Mouse (Mus musculus) spleen, adult 12 weeks (tissue): ENCODE measurements around the gene Hist1h2ao.
"Not testable (repeated sequence)": the region's sequence is repeated elsewhere in the genome, so short reads cannot be mapped to it uniquely, and the experiment has no call there.

Experiments used
- DNase-seq: peaks from one replicate; pipeline ENCODE4 v3.0.0; 2022; ENCODE audit warnings: low spot score

Hist1h2ao gene

GRCm38 (mm10) chr13:21810073-21810472 lies at the start of gene Hist1h2ao, which contains the start of gene Hist1h2bq:
TSS of gene Hist1h2ao (plus strand) at chr13:21810465.
TSS of gene Hist1h2bq (minus strand) at chr13:21810197.
- DNase-seq, result not testable (repeated sequence)

GRCm38 (mm10) chr13:21778814-21779766 lies 31.2 kb upstream of the Hist1h2ao start:
- peak; percentile 73 for DNase-seq

GRCm38 (mm10) chr13:21779767-21780731 lies 30.2 kb upstream of the Hist1h2ao start, which contains the start of gene Hist1h1b:
TSS of gene Hist1h1b (minus strand) at chr13:21780625.
- peak; percentile 81 for DNase-seq

- DNase-seq, result no peak
These were observed 29.2 kb upstream of the Hist1h2ao start for GRCm38 (mm10) chr13:21781021-21781555.

GRCm38 (mm10) chr13:21781639-21782038 lies 28.6 kb upstream of the Hist1h2ao start:
- no peak for DNase-seq

- DNase-seq, result peak; percentile 72
These were observed 27.7 kb upstream of the Hist1h2ao start for GRCm38 (mm10) chr13:21782361-21783254.

- DNase-seq, result peak; percentile 68
These were observed 27.0 kb upstream of the Hist1h2ao start, which contains the start of gene Hist1h3i for GRCm38 (mm10) chr13:21783255-21783617. TSS of gene Hist1h3i (minus strand) at chr13:21783370.

GRCm38 (mm10) chr13:21783734-21784161 lies 26.5 kb upstream of the Hist1h2ao start:
- DNase-seq, result peak; percentile 65

- DNase-seq, result no peak
These were observed 26.0 kb upstream of the Hist1h2ao start for GRCm38 (mm10) chr13:21784311-21784710.

GRCm38 (mm10) chr13:21786189-21786898 lies 23.9 kb upstream of the Hist1h2ao start:
- DNase-seq, result no peak

- peak; percentile 88 for DNase-seq
These were observed 23.2 kb upstream of the Hist1h2ao start, which contains the start of the genes Hist1h2an and Hist1h2bp for GRCm38 (mm10) chr13:21786899-21787629. TSS of gene Hist1h2an (minus strand) at chr13:21787218. TSS of gene Hist1h2bp (plus strand) at chr13:21787461.

GRCm38 (mm10) chr13:21787760-21788593 lies 22.3 kb upstream of the Hist1h2ao start:
- DNase-seq, result no peak

- no peak for DNase-seq
These were observed 20.3 kb upstream of the Hist1h2ao start for GRCm38 (mm10) chr13:21789925-21790324.

GRCm38 (mm10) chr13:21790601-21791283 lies 19.5 kb upstream of the Hist1h2ao start:
- DNase-seq, result no peak

GRCm38 (mm10) chr13:21795584-21795983 lies 14.7 kb upstream of the Hist1h2ao start:
- no peak for DNase-seq

- not testable (repeated sequence) for DNase-seq
These were observed 13.1 kb upstream of the Hist1h2ao start for GRCm38 (mm10) chr13:21797163-21797562.

- not testable (repeated sequence) for DNase-seq
These were observed 7.2 kb upstream of the Hist1h2ao start for GRCm38 (mm10) chr13:21803058-21803457.

- DNase-seq, result not testable (repeated sequence)
These were observed 809 bp downstream of the Hist1h2ao start for GRCm38 (mm10) chr13:21811074-21811473.
